Mouse (Mus musculus): ENCODE data around the gene Cd247.

DNA sequence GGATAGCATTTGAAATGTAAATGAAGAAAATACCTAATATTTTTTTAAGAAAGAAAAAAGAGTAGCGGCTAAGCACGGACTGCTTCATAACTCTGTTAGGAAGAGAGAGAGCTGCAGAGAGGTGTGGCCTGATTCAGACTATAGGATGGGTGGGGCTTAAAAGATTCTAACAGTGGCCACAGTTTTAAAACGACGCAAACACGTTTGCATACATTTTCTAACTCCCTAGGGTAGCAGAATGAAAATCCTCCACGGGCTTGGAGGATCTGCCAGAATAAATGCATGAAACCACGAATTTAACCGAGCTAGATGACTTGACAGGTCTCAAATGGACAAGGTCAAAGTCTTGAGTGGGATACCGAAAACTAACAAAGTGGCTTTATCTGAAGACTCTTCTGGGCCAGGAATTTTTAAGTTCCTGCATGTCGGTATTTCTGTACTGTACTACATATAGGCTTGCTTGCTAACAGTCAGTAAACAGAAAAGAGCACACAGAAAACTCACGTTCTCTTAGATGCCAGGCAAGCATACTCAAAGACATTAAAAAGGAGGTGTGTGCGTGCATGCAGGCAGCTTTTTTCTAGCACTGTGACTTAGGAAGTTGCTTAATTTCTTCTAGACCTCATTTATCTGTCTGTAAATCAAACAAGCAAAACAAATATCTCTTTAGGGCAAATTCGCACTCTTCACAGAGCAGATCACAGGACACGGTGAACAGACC lies 25.4 kb upstream of the Cd247 start:
- TF ChIP-seq CTCF (IDR thresholded peaks at IDR 0.05; ENCODE audit: borderline replicate concordance, insufficient read depth, low read depth, low read length) (no peak), POLR2A (IDR thresholded peaks at IDR 0.05; ENCODE audit: borderline replicate concordance, insufficient read depth, low read length) (no peak)

Data from cerebellum, adult 2 months (tissue).